Mouse (Mus musculus) liver, adult 2 months (tissue): ENCODE measurements around the gene Rxfp3. TPM values are rescaled to one million over a fixed set of nuclear protein-coding genes. Genes with fewer than 3 reads are reported as not detected.
A peak's percentile ranks its signal among the peaks of the same experiment; 100 is the strongest.

Source experiments
- DNase-seq: peaks from one replicate; pipeline ENCODE4 v3.0.0-alpha.2; 2011; ENCODE audit warnings: low read depth, low spot score; ENCODE audit errors: extremely low read depth
- H3K27ac ChIP-seq: fragments of 200-500 bp; replicated peaks from 2 replicates; pipeline ENCODE4 v1.5.1; 2012; ENCODE audit warnings: low read depth, mild to moderate bottlenecking, control low read depth, inconsistent platforms, low read length; ENCODE audit not compliant: insufficient read depth
- H3K27me3 ChIP-seq: fragments of 200-500 bp; 2 replicates; pipeline ENCODE4 v1.6.1; 2012; ENCODE audit warnings: mild to moderate bottlenecking, moderate library complexity, low read length, inconsistent platforms; ENCODE audit not compliant: control insufficient read depth, insufficient read depth
- H3K36me3 ChIP-seq: fragments of 200-500 bp; 2 replicates; pipeline ENCODE4 v1.6.1; 2012; ENCODE audit warnings: low read length, inconsistent platforms; ENCODE audit not compliant: control insufficient read depth, insufficient read depth
- H3K4me1 ChIP-seq: fragments of 200-500 bp; 2 replicates; pipeline ENCODE4 v1.6.1; 2011; ENCODE audit warnings: low read length; ENCODE audit not compliant: control insufficient read depth, insufficient read depth
- H3K4me3 ChIP-seq: fragments of 200-500 bp; 2 replicates; pipeline ENCODE4 v1.5.1; 2011; ENCODE audit warnings: low read depth, mild to moderate bottlenecking, control low read depth, low read length, moderate library complexity; ENCODE audit not compliant: insufficient read depth
- H3K79me2 ChIP-seq: fragments of 200-500 bp; 2 replicates; pipeline ENCODE4 v1.6.1; 2012; ENCODE audit warnings: inconsistent platforms, mild to moderate bottlenecking, low read length, moderate library complexity; ENCODE audit not compliant: control insufficient read depth, insufficient read depth
- H3K9ac ChIP-seq: fragments of 200-500 bp; 2 replicates; pipeline ENCODE4 v1.6.1; 2012; ENCODE audit warnings: low read depth, mild to moderate bottlenecking, control low read depth, inconsistent platforms, low read length
- CTCF ChIP-seq: fragments of 200-500 bp; IDR thresholded peaks from 2 replicates; pipeline ENCODE4 v1.5.1; 2011; ENCODE audit warnings: low read depth, low read length, control low read depth
- POLR2A ChIP-seq: fragments of 200-500 bp; IDR thresholded peaks from 2 replicates; pipeline ENCODE4 v1.6.1; 2011; ENCODE audit warnings: low read length, control low read depth; ENCODE audit not compliant: insufficient read depth; ENCODE audit errors: extremely low read depth
- WGBS: fragments of 180-500 bp; shearing (Covaris S2); methylation state at CpG from one replicate; pipeline ENCODE4 v1.1.7; 2018; 5-methylcytosine and 5-hydroxymethylcytosine counted together
- polyA plus RNA-seq: library from polyadenylated mRNA; depleted of rRNA; stranded (reverse); fragments of >200 nt; gene quantifications from 2 replicates; pipeline ENCODE4 v1.2.3, GENCODE M21; 2012
- total RNA-seq: library from RNA; depleted of rRNA; stranded (reverse); fragments of >200 nt; gene quantifications from 2 replicates; pipeline ENCODE4 v1.2.3, GENCODE M21; 2014

Rxfp3 gene
- total and polyA plus RNA-seq, 2 experiments, result not detected

- Histone ChIP-seq H3K79me2 (no peaks in the 10 kb centered on the region), H3K4me1 (peaks cover 14% of the 10 kb centered on the region; the same call in 1 of the 2 replicates), H3K4me3 (no peak overlapping the region), H3K9ac (no peak overlapping the region), H3K36me3 (no peaks in the 10 kb centered on the region), H3K27me3 (no peaks in the 10 kb centered on the region; the same call in none of the 2 replicates), H3K27ac (peak overlapping the region; percentile 50)
- peak; percentile 97 for DNase-seq
- WGBS, result 19% methylated on average over 4 of the region's 4 CpGs
- TF ChIP-seq POLR2A, result no peak
- no peak for TF ChIP-seq CTCF
Observed at GRCm38 (mm10) chr15:11026801-11027561, 10.8 kb downstream of the Rxfp3 start.

GRCm38 (mm10) chr15:11014931-11015330, 22.9 kb downstream of the Rxfp3 start:
- H3K27ac ChIP-seq, result no peak overlapping the region
- H3K4me3 ChIP-seq, result no peak overlapping the region
- WGBS, result 94% methylated on average over 2 of the region's 2 CpGs
- DNase-seq, result no peak
- TF ChIP-seq POLR2A (no peak), CTCF (no peak)
- peaks cover 17% of the 10 kb centered on the region; the same call in 1 of the 2 replicates for H3K4me1 ChIP-seq
- H3K36me3 ChIP-seq, result no peaks in the 10 kb centered on the region
- H3K27me3 ChIP-seq, result no peaks in the 10 kb centered on the region
- H3K79me2 ChIP-seq, result no peaks in the 10 kb centered on the region
- no peak overlapping the region for H3K9ac ChIP-seq

GRCm38 (mm10) chr15:11010976-11011548, 26.7 kb downstream of the Rxfp3 start:
- 31% methylated on average over 11 of the region's 11 CpGs for WGBS

GRCm38 (mm10) chr15:11008756-11009155, 29.0 kb downstream of the Rxfp3 start:
- DNase-seq, result peak; percentile 75
- Histone ChIP-seq H3K27me3 (no peaks in the 10 kb centered on the region), H3K27ac (no peak overlapping the region), H3K4me3 (no peak overlapping the region), H3K36me3 (no peaks in the 10 kb centered on the region), H3K4me1 (peaks cover 17% of the 10 kb centered on the region; the same call in 1 of the 2 replicates), H3K9ac (no peak overlapping the region), H3K79me2 (no peaks in the 10 kb centered on the region)
- 11% methylated on average over 5 of the region's 5 CpGs for WGBS
- peak; percentile 38 for TF ChIP-seq CTCF
- TF ChIP-seq POLR2A, result no peak

More at GRCm38 (mm10) chr15:11010976-11011548, 26.7 kb downstream of the Rxfp3 start:
- no peaks in the 10 kb centered on the region for H3K79me2 ChIP-seq
- H3K27me3 ChIP-seq, result no peaks in the 10 kb centered on the region
- no peak overlapping the region for H3K9ac ChIP-seq
- no peak overlapping the region; the same call in 1 of the 2 replicates for H3K27ac ChIP-seq
- TF ChIP-seq CTCF (no peak), POLR2A (no peak)
- H3K4me3 ChIP-seq, result no peak overlapping the region
- peak; percentile 93 for DNase-seq
- peaks cover 17% of the 10 kb centered on the region; the same call in 1 of the 2 replicates for H3K4me1 ChIP-seq
- no peaks in the 10 kb centered on the region for H3K36me3 ChIP-seq

- TF ChIP-seq POLR2A (no peak), CTCF (no peak)
- Histone ChIP-seq H3K4me3 (no peak overlapping the region), H3K27me3 (no peaks in the 10 kb centered on the region), H3K9ac (no peak overlapping the region), H3K36me3 (no peaks in the 10 kb centered on the region), H3K27ac (no peak overlapping the region), H3K79me2 (no peaks in the 10 kb centered on the region), H3K4me1 (no peaks in the 10 kb centered on the region)
- WGBS, result 75% methylated on average over 6 of the region's 6 CpGs
- no peak for DNase-seq
Observed at GRCm38 (mm10) chr15:11004646-11005045, 33.1 kb downstream of the Rxfp3 start.
